Mouse (Mus musculus): ENCODE measurements around the gene Dact3. TPM values are rescaled to one million over a fixed set of nuclear protein-coding genes. Genes with fewer than 3 reads are reported as not detected.

Gene Dact3
- polyA plus RNA-seq, 1 experiment from 2014 or later: 4.0 TPM

GRCm38 (mm10) chr7:16842645-16843063 is 32.5 kb upstream of the Dact3 start, which contains the start of gene Prkd2:
TSS of gene Prkd2 (plus strand) at chr7:16842902.
- peaks cover 50% of the 10 kb centered on the region for H3K36me3 ChIP-seq
- H3K4me3 ChIP-seq: peak within 1 kb of the TSS; percentile 62
- no peaks in the 10 kb centered on the region for H3K27me3 ChIP-seq
- peak within 1 kb of the TSS; percentile 92 for H3K4me2 ChIP-seq
- ATAC-seq (ENCODE audit: insufficient number of reproducible peaks, low FRiP score, low TSS enrichment, low read depth): peak; percentile 88
- WGBS: 1% methylated on average over 32 of the region's 32 CpGs
- peaks cover 36% of the 10 kb centered on the region for H3K4me1 ChIP-seq
- no peaks in the 10 kb centered on the region for H3K9me3 ChIP-seq
- H3K9ac ChIP-seq: peak within 1 kb of the TSS; percentile 62
- peak within 1 kb of the TSS; percentile 89 for H3K27ac ChIP-seq

GRCm38 (mm10) chr7:16843441-16844171 is 31.5 kb upstream of the Dact3 start:
- Histone ChIP-seq H3K9me3 (no peaks in the 10 kb centered on the region), H3K4me3 (peak overlapping the region; percentile 62), H3K4me2 (peak overlapping the region; percentile 92), H3K9ac (peak overlapping the region; percentile 62), H3K27ac (peak overlapping the region; percentile 89), H3K4me1 (peaks cover 36% of the 10 kb centered on the region), H3K36me3 (peaks cover 45% of the 10 kb centered on the region), H3K27me3 (no peaks in the 10 kb centered on the region)
- under 1% methylated on average over 32 of the region's 33 CpGs for WGBS
- no peak for ATAC-seq (ENCODE audit: insufficient number of reproducible peaks, low FRiP score, low TSS enrichment, low read depth)

- 23% methylated on average over 3 of the region's 3 CpGs for WGBS
- Histone ChIP-seq H3K27me3 (no peaks in the 10 kb centered on the region), H3K27ac (peak overlapping the region; percentile 89)
Observed at GRCm38 (mm10) chr7:16844696-16845071, 30.4 kb upstream of the Dact3 start.

GRCm38 (mm10) chr7:16845072-16845819 is 29.9 kb upstream of the Dact3 start:
- H3K27ac ChIP-seq: peak overlapping the region; percentile 89
- H3K9me3 ChIP-seq: no peaks in the 10 kb centered on the region
- ATAC-seq (ENCODE audit: insufficient number of reproducible peaks, low FRiP score, low TSS enrichment, low read depth): 0 out of 2 replicates have a peak, but pooled peaks have one; percentile 7
- H3K4me1 ChIP-seq: peaks cover 36% of the 10 kb centered on the region
- H3K4me3 ChIP-seq: peak overlapping the region; percentile 62
- WGBS: 12% methylated on average over 14 of the region's 14 CpGs
- peak overlapping the region; percentile 40 for H3K9ac ChIP-seq
- H3K36me3 ChIP-seq: peaks cover 45% of the 10 kb centered on the region
- peak overlapping the region; percentile 92 for H3K4me2 ChIP-seq
- no peaks in the 10 kb centered on the region for H3K27me3 ChIP-seq

More at GRCm38 (mm10) chr7:16844696-16845071, 30.4 kb upstream of the Dact3 start:
- no peak for ATAC-seq (ENCODE audit: insufficient number of reproducible peaks, low FRiP score, low TSS enrichment, low read depth)
- H3K9ac ChIP-seq: peak overlapping the region; percentile 40
- peak overlapping the region; percentile 62 for H3K4me3 ChIP-seq
- no peaks in the 10 kb centered on the region for H3K9me3 ChIP-seq
- peaks cover 36% of the 10 kb centered on the region for H3K4me1 ChIP-seq
- peak overlapping the region; percentile 92 for H3K4me2 ChIP-seq
- peaks cover 45% of the 10 kb centered on the region for H3K36me3 ChIP-seq

- peak overlapping the region; percentile 89 for H3K27ac ChIP-seq
- H3K9me3 ChIP-seq: no peaks in the 10 kb centered on the region
- peak overlapping the region; percentile 92 for H3K4me2 ChIP-seq
- H3K9ac ChIP-seq: peak overlapping the region; percentile 40; the same call in 1 of the 2 replicates
- peaks cover 36% of the 10 kb centered on the region for H3K4me1 ChIP-seq
- peak overlapping the region; percentile 62 for H3K4me3 ChIP-seq
- WGBS: 34% methylated on average over 10 of the region's 10 CpGs
- H3K27me3 ChIP-seq: no peaks in the 10 kb centered on the region
- H3K36me3 ChIP-seq: peaks cover 45% of the 10 kb centered on the region
- no peak for ATAC-seq (ENCODE audit: insufficient number of reproducible peaks, low FRiP score, low TSS enrichment, low read depth)
Observed at GRCm38 (mm10) chr7:16845820-16846167, 29.3 kb upstream of the Dact3 start.

GRCm38 (mm10) chr7:16846775-16847174 is 28.3 kb upstream of the Dact3 start:
- Histone ChIP-seq H3K27ac (no peak overlapping the region), H3K9ac (no peak overlapping the region), H3K36me3 (peaks cover 43% of the 10 kb centered on the region), H3K4me1 (peaks cover 30% of the 10 kb centered on the region), H3K27me3 (no peaks in the 10 kb centered on the region), H3K9me3 (no peaks in the 10 kb centered on the region), H3K4me2 (no peak overlapping the region), H3K4me3 (no peak overlapping the region)
- ATAC-seq (ENCODE audit: insufficient number of reproducible peaks, low FRiP score, low TSS enrichment, low read depth): no peak
- WGBS: 95% methylated on average over 5 of the region's 5 CpGs

- Histone ChIP-seq H3K9me3 (no peaks in the 10 kb centered on the region), H3K27me3 (no peaks in the 10 kb centered on the region), H3K27ac (no peak overlapping the region), H3K4me2 (no peak overlapping the region), H3K4me3 (no peak overlapping the region), H3K4me1 (peaks cover 27% of the 10 kb centered on the region), H3K36me3 (peaks cover 49% of the 10 kb centered on the region), H3K9ac (no peak overlapping the region)
- ATAC-seq (ENCODE audit: insufficient number of reproducible peaks, low FRiP score, low TSS enrichment, low read depth): no peak
- WGBS: 87% methylated on average over 19 of the region's 19 CpGs
Observed at GRCm38 (mm10) chr7:16847507-16847906, 27.6 kb upstream of the Dact3 start.

GRCm38 (mm10) chr7:16848579-16848978 is 26.5 kb upstream of the Dact3 start:
- Histone ChIP-seq H3K4me1 (peaks cover 25% of the 10 kb centered on the region), H3K9ac (no peak overlapping the region), H3K36me3 (peaks cover 55% of the 10 kb centered on the region), H3K27me3 (no peaks in the 10 kb centered on the region), H3K9me3 (no peaks in the 10 kb centered on the region), H3K4me2 (no peak overlapping the region), H3K4me3 (no peak overlapping the region), H3K27ac (no peak overlapping the region)
- ATAC-seq (ENCODE audit: insufficient number of reproducible peaks, low FRiP score, low TSS enrichment, low read depth): no peak
- 33% methylated on average over 17 of the region's 17 CpGs for WGBS

GRCm38 (mm10) chr7:16851636-16852035 is 23.5 kb upstream of the Dact3 start:
- 90% methylated on average over 4 of the region's 4 CpGs for WGBS
- Histone ChIP-seq H3K36me3 (peaks cover 84% of the 10 kb centered on the region), H3K4me2 (no peak overlapping the region)

GRCm38 (mm10) chr7:16853302-16853831 is 21.8 kb upstream of the Dact3 start:
- Histone ChIP-seq H3K27ac (peak overlapping the region; percentile 38; the same call in 1 of the 2 replicates), H3K4me3 (no peak overlapping the region), H3K9ac (no peak overlapping the region), H3K4me2 (no peak overlapping the region), H3K4me1 (peaks cover 4% of the 10 kb centered on the region; the same call in 1 of the 2 replicates), H3K36me3 (peaks cover 88% of the 10 kb centered on the region), H3K27me3 (no peaks in the 10 kb centered on the region), H3K9me3 (no peaks in the 10 kb centered on the region)
- ATAC-seq (ENCODE audit: insufficient number of reproducible peaks, low FRiP score, low TSS enrichment, low read depth): no peak
- 75% methylated on average over 14 of the region's 14 CpGs for WGBS

More at GRCm38 (mm10) chr7:16851636-16852035, 23.5 kb upstream of the Dact3 start:
- Histone ChIP-seq H3K27ac (no peak overlapping the region), H3K4me3 (no peak overlapping the region), H3K27me3 (no peaks in the 10 kb centered on the region), H3K4me1 (peaks cover 4% of the 10 kb centered on the region; the same call in 1 of the 2 replicates), H3K9ac (no peak overlapping the region), H3K9me3 (no peaks in the 10 kb centered on the region)
- no peak for ATAC-seq (ENCODE audit: insufficient number of reproducible peaks, low FRiP score, low TSS enrichment, low read depth)

GRCm38 (mm10) chr7:16858336-16858735 is 16.8 kb upstream of the Dact3 start:
- no peak for ATAC-seq (ENCODE audit: insufficient number of reproducible peaks, low FRiP score, low TSS enrichment, low read depth)
- H3K36me3 ChIP-seq: peaks cover 93% of the 10 kb centered on the region
- H3K4me1 ChIP-seq: 0 out of 2 replicates have a peak, but pooled peaks cover 4% of the 10 kb centered on the region
- H3K9me3 ChIP-seq: no peaks in the 10 kb centered on the region
- 26% methylated on average over 17 of the region's 17 CpGs for WGBS
- H3K4me2 ChIP-seq: no peak overlapping the region
- H3K27me3 ChIP-seq: no peaks in the 10 kb centered on the region
- no peak overlapping the region for H3K9ac ChIP-seq
- no peak overlapping the region for H3K27ac ChIP-seq
- H3K4me3 ChIP-seq: no peak overlapping the region
